Mouse (Mus musculus): ENCODE results near the gene Pcna. TPM values are rescaled to one million over a fixed set of nuclear protein-coding genes. Genes with fewer than 3 reads are reported as not detected.
"Not testable (repeated sequence)": the region's sequence is repeated elsewhere in the genome, so short reads cannot be mapped to it uniquely, and the experiment has no call there.

The Pcna gene
- total and polyA plus RNA-seq, 2 experiments from 2014 or later: 91.0 to 118 TPM

DNA sequence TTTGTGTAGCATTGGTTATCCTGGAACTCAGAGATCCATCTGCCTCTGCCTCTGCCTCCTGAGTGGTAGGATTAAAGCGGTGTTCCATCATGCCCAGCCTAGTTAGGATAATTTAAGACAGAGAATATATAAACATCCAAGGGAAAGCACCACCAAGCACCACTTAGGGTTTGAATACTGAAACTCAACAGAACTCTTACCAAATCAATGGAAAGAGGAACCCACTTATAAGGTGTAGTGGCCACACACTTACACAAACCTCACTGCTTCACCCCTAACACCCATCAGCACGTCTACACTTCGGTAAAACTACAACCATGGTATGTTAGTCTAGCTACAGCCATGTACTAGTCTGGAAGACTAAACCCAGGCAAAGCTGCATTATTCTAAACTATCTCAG lies 9.7 kb downstream of the Pcna start:
- Histone ChIP-seq H3K4me3 (ENCODE audit: low read depth, low read length) (no peak overlapping the region), H3K36me3 (ENCODE audit: insufficient read depth, low read length) (no peaks in the 10 kb centered on the region), H3K4me2 (ENCODE audit: low read depth, low read length, poor library complexity, severe bottlenecking) (no peak overlapping the region), H3K27ac (ENCODE audit: low read depth, low read length) (no peak overlapping the region), H3K9me3 (ENCODE audit: low read length) (no peaks in the 10 kb centered on the region), H3K27me3 (ENCODE audit: insufficient read depth, low read length) (no peaks in the 10 kb centered on the region), H3K9ac (replicated peaks; ENCODE audit: low read length, poor library complexity, severe bottlenecking) (no peak overlapping the region), H3K4me1 (ENCODE audit: insufficient read depth, low read length) (no peaks in the 10 kb centered on the region; the same call in 1 of the 2 replicates)
- DNase-seq (ENCODE audit: low spot score): no peak
- no peak for TF ChIP-seq CTCF (IDR thresholded peaks at IDR 0.05)
- WGBS: 94% methylated on average over 3 of the region's 3 CpGs
- no peak for ATAC-seq (ENCODE audit: low FRiP score)

DNA sequence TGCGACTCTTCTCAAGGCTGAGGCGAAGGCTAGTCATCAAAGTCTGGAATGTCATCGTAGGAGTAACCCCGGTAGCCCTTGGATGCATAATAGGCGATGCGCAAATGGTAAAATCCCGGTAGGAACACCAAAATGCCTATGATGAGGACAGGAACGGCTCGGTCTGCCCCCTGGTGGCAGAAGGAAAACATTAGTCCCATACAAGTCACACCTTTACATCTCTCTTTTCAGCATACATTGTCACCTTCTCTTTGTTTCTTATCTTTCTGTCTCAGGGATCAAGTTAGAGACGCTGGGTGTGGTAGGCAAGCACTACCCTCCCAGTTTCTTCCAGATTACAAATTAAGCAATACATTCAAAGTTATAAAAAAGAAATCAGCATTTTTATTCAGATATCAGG lies 12.7 kb downstream of the Pcna start:
- not testable (repeated sequence) for H3K4me3 ChIP-seq (ENCODE audit: low read depth, low read length); H3K4me1 ChIP-seq (ENCODE audit: insufficient read depth, low read length); H3K36me3 ChIP-seq (ENCODE audit: insufficient read depth, low read length); H3K27ac ChIP-seq (ENCODE audit: low read depth, low read length); H3K4me2 ChIP-seq (ENCODE audit: low read depth, low read length, poor library complexity, severe bottlenecking); H3K9me3 ChIP-seq (ENCODE audit: low read length); ATAC-seq (ENCODE audit: low FRiP score); H3K9ac ChIP-seq (replicated peaks; ENCODE audit: low read length, poor library complexity, severe bottlenecking); H3K27me3 ChIP-seq (ENCODE audit: insufficient read depth, low read length)
- TF ChIP-seq CTCF (IDR thresholded peaks at IDR 0.05): peak; percentile 76
- DNase-seq (ENCODE audit: low spot score): peak; percentile 65
- WGBS: 18% methylated on average over 6 of the region's 10 CpGs

DNA sequence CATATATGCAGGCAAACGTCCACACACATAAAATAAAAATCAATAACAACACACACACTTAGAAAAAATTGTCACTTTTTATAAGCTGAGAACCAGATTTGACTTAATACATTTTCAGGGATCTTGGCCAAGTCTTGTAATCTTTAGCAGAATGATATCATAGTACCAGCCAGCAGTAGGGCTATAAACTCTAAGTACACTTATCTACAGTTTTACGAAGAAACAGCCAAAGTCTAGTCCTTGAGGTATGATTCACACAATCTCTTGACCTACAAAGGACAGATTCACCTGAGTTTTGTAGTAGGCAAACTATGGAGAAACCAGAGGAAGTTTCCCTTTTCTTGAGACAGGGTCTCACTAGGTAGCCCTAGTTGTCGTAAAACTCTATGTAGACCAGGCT lies 13.7 kb downstream of the Pcna start:
- 91% methylated on average over 3 of the region's 3 CpGs for WGBS
- ATAC-seq (ENCODE audit: low FRiP score); H3K9me3 ChIP-seq (ENCODE audit: low read length); H3K4me2 ChIP-seq (ENCODE audit: low read depth, low read length, poor library complexity, severe bottlenecking); H3K36me3 ChIP-seq (ENCODE audit: insufficient read depth, low read length); H3K9ac ChIP-seq (replicated peaks; ENCODE audit: low read length, poor library complexity, severe bottlenecking); H3K4me1 ChIP-seq (ENCODE audit: insufficient read depth, low read length); H3K27ac ChIP-seq (ENCODE audit: low read depth, low read length); DNase-seq (ENCODE audit: low spot score); H3K4me3 ChIP-seq (ENCODE audit: low read depth, low read length); H3K27me3 ChIP-seq (ENCODE audit: insufficient read depth, low read length): not testable (repeated sequence)

DNA sequence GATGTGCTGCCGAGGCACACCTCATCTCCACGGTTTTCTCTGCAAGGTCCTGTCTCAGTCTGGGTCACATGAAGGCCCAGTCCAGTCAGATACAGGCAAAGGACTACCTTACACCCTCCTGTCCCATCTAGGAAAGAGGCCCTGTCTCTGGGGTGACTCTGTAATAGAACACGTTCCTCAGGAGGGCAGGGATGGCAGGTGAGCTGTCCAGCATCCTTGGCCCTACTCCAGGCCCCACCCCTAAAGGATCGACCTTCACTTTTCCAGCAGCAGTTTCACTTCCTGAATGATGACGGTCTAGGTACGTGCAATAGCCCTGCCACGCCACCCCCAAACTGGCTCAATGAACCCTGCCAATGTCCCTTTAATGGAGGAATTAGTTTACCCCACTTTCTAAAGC lies 17.1 kb downstream of the Pcna start:
- Histone ChIP-seq H3K4me2 (ENCODE audit: low read depth, low read length, poor library complexity, severe bottlenecking) (no peak overlapping the region), H3K9ac (replicated peaks; ENCODE audit: low read length, poor library complexity, severe bottlenecking) (no peak overlapping the region), H3K4me1 (ENCODE audit: insufficient read depth, low read length) (no peaks in the 10 kb centered on the region), H3K4me3 (ENCODE audit: low read depth, low read length) (no peak overlapping the region), H3K9me3 (ENCODE audit: low read length) (no peaks in the 10 kb centered on the region), H3K36me3 (ENCODE audit: insufficient read depth, low read length) (no peaks in the 10 kb centered on the region), H3K27me3 (ENCODE audit: insufficient read depth, low read length) (no peaks in the 10 kb centered on the region), H3K27ac (ENCODE audit: low read depth, low read length) (no peak overlapping the region)
- no peak for TF ChIP-seq CTCF (IDR thresholded peaks at IDR 0.05)
- 81% methylated on average over 7 of the region's 7 CpGs for WGBS
- no peak for DNase-seq (ENCODE audit: low spot score)
- no peak for ATAC-seq (ENCODE audit: low FRiP score)

DNA sequence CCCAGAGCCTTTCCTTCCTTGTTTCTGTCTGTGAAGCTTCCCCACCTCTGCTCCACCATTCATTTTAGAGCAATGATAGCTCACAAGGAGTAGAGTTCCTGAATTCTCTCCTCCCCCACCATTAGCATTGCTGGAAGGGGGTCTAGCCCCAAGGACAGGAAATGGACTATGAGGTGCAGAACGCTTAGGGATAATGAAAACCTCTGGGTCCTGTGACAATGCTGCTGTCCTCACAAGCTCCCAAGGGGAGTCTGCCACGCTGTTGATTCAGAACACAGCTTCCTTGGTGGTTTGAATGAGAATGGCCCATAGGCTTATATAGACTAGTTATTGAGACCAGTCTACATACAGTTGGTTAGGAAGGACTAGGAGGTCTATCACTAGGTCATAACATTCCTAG lies 17.8 kb downstream of the Pcna start:
- ATAC-seq (ENCODE audit: low FRiP score): no peak
- Histone ChIP-seq H3K36me3 (ENCODE audit: insufficient read depth, low read length) (no peaks in the 10 kb centered on the region), H3K9ac (replicated peaks; ENCODE audit: low read length, poor library complexity, severe bottlenecking) (no peak overlapping the region), H3K4me1 (ENCODE audit: insufficient read depth, low read length) (no peaks in the 10 kb centered on the region), H3K27ac (ENCODE audit: low read depth, low read length) (no peak overlapping the region), H3K4me2 (ENCODE audit: low read depth, low read length, poor library complexity, severe bottlenecking) (no peak overlapping the region), H3K9me3 (ENCODE audit: low read length) (no peaks in the 10 kb centered on the region), H3K4me3 (ENCODE audit: low read depth, low read length) (no peak overlapping the region), H3K27me3 (ENCODE audit: insufficient read depth, low read length) (no peaks in the 10 kb centered on the region)
- 63% methylated on average over 2 of the region's 2 CpGs for WGBS
- TF ChIP-seq CTCF (IDR thresholded peaks at IDR 0.05): no peak
- DNase-seq (ENCODE audit: low spot score): no peak

DNA sequence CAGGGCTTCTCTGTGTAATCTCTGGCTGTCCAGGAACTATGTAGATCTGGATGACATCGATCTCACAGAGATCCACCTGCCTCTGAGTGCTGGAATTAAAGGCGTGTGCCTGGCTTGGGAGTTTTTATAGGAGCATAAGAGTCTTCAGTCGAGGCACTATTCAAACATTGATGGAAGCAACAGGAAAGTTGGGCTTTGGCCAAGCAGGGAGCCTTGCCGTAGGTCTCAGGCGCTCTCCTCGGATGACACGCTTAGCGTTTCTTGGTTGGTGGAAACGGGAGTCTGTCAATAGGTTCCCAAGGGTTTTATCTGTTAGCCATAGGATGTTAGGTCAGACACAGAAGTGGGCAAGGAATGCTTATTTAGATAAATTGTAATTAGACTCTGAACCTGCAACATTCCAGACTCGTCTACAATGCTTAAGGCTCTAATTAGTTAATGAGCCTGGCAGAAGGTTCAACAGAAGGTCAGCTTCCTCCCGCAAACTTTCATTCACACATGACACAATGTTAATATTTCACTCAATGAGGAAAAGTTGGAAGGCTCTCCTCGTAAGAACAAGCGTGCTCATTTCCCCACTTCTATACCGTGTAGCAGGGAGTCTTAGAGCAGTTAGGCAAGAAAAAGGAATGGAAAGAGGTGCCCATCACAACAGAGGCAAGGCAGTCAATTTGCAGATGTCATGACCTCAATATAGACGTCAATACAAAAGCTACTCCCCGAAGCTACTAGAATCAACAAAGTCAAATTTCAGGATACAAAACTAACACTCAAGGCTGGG lies 18.9 kb downstream of the Pcna start:
- 85% methylated on average over 16 of the region's 16 CpGs for WGBS
- TF ChIP-seq CTCF (IDR thresholded peaks at IDR 0.05): no peak

More for the DNA sequence above, 18.9 kb downstream of the Pcna start:
- no peak for ATAC-seq (ENCODE audit: low FRiP score)
- no peaks in the 10 kb centered on the region for H3K27me3 ChIP-seq (ENCODE audit: insufficient read depth, low read length)
- H3K4me3 ChIP-seq (ENCODE audit: low read depth, low read length): no peak overlapping the region
- no peak overlapping the region for H3K27ac ChIP-seq (ENCODE audit: low read depth, low read length)
- H3K4me2 ChIP-seq (ENCODE audit: low read depth, low read length, poor library complexity, severe bottlenecking): no peak overlapping the region
- no peaks in the 10 kb centered on the region for H3K4me1 ChIP-seq (ENCODE audit: insufficient read depth, low read length)
- H3K9ac ChIP-seq (replicated peaks; ENCODE audit: low read length, poor library complexity, severe bottlenecking): no peak overlapping the region
- no peak for DNase-seq (ENCODE audit: low spot score)
- H3K9me3 ChIP-seq (ENCODE audit: low read length): no peaks in the 10 kb centered on the region
- H3K36me3 ChIP-seq (ENCODE audit: insufficient read depth, low read length): no peaks in the 10 kb centered on the region
